ENCODE assay signal across 22 mouse cellular contexts in genomic region chr5:66470837-66471236, GRCm38 (mm10).
A peak's percentile ranks its signal among the peaks of the same experiment; 100 is the strongest.
DNase-seq lines count a peak whose midpoint lies in the region; TF ChIP-seq lines count a peak whose summit lies in the region.
"Had no signal": no experiment of that assay in that cellular context is flagged by ENCODE, and none has a peak within 500 bp of the region (broad histone marks: within the 10 kb centered on the region; RNA-seq: fewer than 3 reads in every experiment).

No protein-coding gene starts in this region.

- peak overlapping the region; percentile 68; the same call in 1 of the 2 replicates for H3K27ac ChIP-seq in gastrocnemius, adult 2 months
- 0 out of 2 replicates have a peak overlapping the region, but pooled peaks have one; percentile 9 for H3K27ac ChIP-seq in ES-Bruce4 (ENCODE audit: insufficient read depth, low read length)
- H3K27ac ChIP-seq: embryonic facial prominence, embryonic 15.5 days; hindbrain, embryonic 10.5 days; hindbrain, postnatal 0 days; limb, embryonic 13.5 days; macrophage; midbrain, embryonic 10.5 days; stomach, embryonic 15.5 days had no signal

- no peak overlapping the region for H3K4me3 ChIP-seq in gastrocnemius, adult 2 months
- H3K4me3 ChIP-seq in ES-Bruce4 (ENCODE audit: low read depth, low read length), result no peak overlapping the region
- H3K4me3 ChIP-seq: embryonic facial prominence, embryonic 15.5 days; heart, embryonic 15.5 days; hindbrain, embryonic 10.5 days; limb, embryonic 13.5 days; midbrain, embryonic 10.5 days; stomach, embryonic 15.5 days had no signal

- H3K9ac ChIP-seq in ES-Bruce4 (ENCODE audit: low read depth, poor library complexity, severe bottlenecking), result no peak overlapping the region
- H3K9ac ChIP-seq: embryonic facial prominence, embryonic 15.5 days; forebrain, postnatal 0 days; heart, embryonic 15.5 days; limb, embryonic 13.5 days; stomach, embryonic 15.5 days had no signal

- TF ChIP-seq POLR2A in ES-Bruce4 (IDR thresholded peaks at IDR 0.05; ENCODE audit: insufficient read depth, low read length), result no peak

- DNase-seq in gastrocnemius, adult 2 months, result no peak
- DNase-seq in gastrocnemius, adult 18-20 months (ENCODE audit: low spot score), result no peak
- DNase-seq in kidney, adult 8-10 months, result peak; percentile 32 to 39
- no peak for DNase-seq in kidney, adult 18-20 months
- peak; percentile 34 to 37 for DNase-seq in kidney, postnatal 36 days
- DNase-seq in yolk sac, embryonic 10.5 days (ENCODE audit: low spot score), result no peak
- no peak for DNase-seq in left cerebral cortex, postnatal 10 days (ENCODE audit: extremely low spot score in 1 of 2, low spot score in 2 of 2)
- DNase-seq: adrenal gland, postnatal 36 days; cerebellum, adult 18-20 months; cerebellum, postnatal 25 days; forebrain, postnatal 0 days; retina, postnatal 1 day; thymus, adult 2 months had no signal

- H3K36me3 ChIP-seq in ES-Bruce4 (ENCODE audit: control insufficient read depth, insufficient read depth, low read length, poor library complexity, severe bottlenecking), result no peaks in the 10 kb centered on the region
- H3K36me3 ChIP-seq: heart, embryonic 15.5 days; hindbrain, embryonic 10.5 days; limb, embryonic 13.5 days; midbrain, embryonic 10.5 days; stomach, embryonic 15.5 days had no signal

- no peaks in the 10 kb centered on the region for H3K27me3 ChIP-seq in ES-Bruce4 (ENCODE audit: control insufficient read depth, insufficient read depth, low read length, poor library complexity, severe bottlenecking)
- H3K27me3 ChIP-seq: embryonic facial prominence, embryonic 15.5 days; heart, embryonic 15.5 days; limb, embryonic 13.5 days; stomach, embryonic 15.5 days had no signal

- no peaks in the 10 kb centered on the region for H3K4me1 ChIP-seq in ES-Bruce4 (ENCODE audit: control insufficient read depth, insufficient read depth, low read length)
- H3K4me1 ChIP-seq: stomach, embryonic 15.5 days had no signal

- TF ChIP-seq EP300 in ES-Bruce4 (IDR thresholded peaks at IDR 0.05; ENCODE audit: insufficient read depth, low read depth, low read length), result no peak

- no peak for TF ChIP-seq CTCF in gastrocnemius, adult 2 months (IDR thresholded peaks at IDR 0.05)
- TF ChIP-seq CTCF in ES-Bruce4 (IDR thresholded peaks at IDR 0.05; ENCODE audit: low read depth, low read length), result no peak

- intact Hi-C loops in gastrocnemius, adult 2 months (cut with DNase I), result no loop called here
- intact Hi-C loops in left cerebral cortex, postnatal 10 days (cut with DNase I), result no loop called here

- no peaks in the 10 kb centered on the region for H3K9me3 ChIP-seq in ES-Bruce4 (replicated peaks; ENCODE audit: control insufficient read depth, insufficient read depth, low read length, poor library complexity, severe bottlenecking)
- H3K9me3 ChIP-seq: embryonic facial prominence, embryonic 15.5 days; heart, embryonic 15.5 days; hindbrain, embryonic 10.5 days; limb, embryonic 13.5 days; midbrain, embryonic 10.5 days; stomach, embryonic 15.5 days had no signal

Comparison
In these comparisons a context has a peak if more than half of its experiments do, and no peak if none do; other contexts are left out.
1. DNase-seq: peak in kidney, adult 8-10 months (2 of 2) and kidney, postnatal 36 days (2 of 2); none in gastrocnemius, adult 2 months (single experiment), gastrocnemius, adult 18-20 months (single experiment), kidney, adult 18-20 months (single experiment), yolk sac, embryonic 10.5 days (single experiment) and left cerebral cortex, postnatal 10 days (0 of 2).